ENCODE assay signal across 8 mouse cellular contexts in the genomic region with DNA sequence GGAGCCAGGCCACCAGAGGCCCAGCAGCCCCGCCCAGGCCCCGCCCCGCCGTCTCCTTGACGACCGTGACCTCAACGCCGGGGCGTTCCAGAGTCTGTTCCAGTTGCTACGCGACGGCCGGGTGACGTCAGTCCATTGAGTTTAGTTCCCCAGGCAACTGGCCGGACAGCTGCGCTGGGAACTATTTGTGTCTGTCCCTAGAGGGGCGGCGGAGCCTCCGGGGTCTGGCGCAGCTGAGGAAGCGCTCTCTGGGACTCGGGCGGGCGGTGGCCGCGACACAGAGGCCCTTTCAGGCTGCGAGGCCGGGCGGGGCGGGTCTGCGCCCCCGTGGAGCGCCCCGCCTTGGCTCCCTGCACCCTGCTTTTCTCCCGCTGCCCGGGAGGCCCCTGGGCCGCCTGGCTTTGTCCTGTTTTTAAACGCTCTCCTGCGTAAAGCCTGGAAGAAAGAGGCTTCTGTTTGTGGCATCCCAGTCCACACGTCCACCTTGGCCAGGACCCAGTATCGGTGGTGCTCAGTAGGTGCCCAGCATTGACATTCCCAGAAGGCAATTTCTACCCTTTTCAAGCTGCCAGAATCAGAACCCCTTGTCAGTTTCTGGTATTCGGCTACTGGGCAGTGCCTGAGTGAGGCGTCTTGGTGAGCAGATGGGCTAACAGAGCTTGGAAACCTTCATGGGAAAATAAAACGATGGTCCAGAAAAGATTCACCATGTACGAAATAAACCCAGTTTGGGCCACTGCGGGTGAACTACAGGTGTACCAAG. TPM values are rescaled to one million over a fixed set of nuclear protein-coding genes. Genes with fewer than 3 reads are reported as not detected.
A peak's percentile ranks its signal among the peaks of the same experiment; 100 is the strongest.
DNase-seq lines count a peak whose midpoint lies in the region; ATAC-seq and TF ChIP-seq lines count a peak whose summit lies in the region.

No protein-coding gene starts in this region.

- no peaks in the 10 kb centered on the region for H3K36me3 ChIP-seq in forebrain, embryonic 11.5 days (ENCODE audit: control insufficient read depth, insufficient read depth, low read length)
- no peaks in the 10 kb centered on the region for H3K36me3 ChIP-seq in heart, postnatal 0 days (replicated peaks; ENCODE audit: control insufficient read depth, insufficient read depth, low read length)
- no peaks in the 10 kb centered on the region for H3K36me3 ChIP-seq in liver, embryonic 16.5 days (ENCODE audit: control insufficient read depth, insufficient read depth)
- no peaks in the 10 kb centered on the region for H3K36me3 ChIP-seq in neural tube, embryonic 13.5 days
- H3K36me3 ChIP-seq in testis, adult 2 months (ENCODE audit: control insufficient read depth, insufficient read depth, low read length), result no peaks in the 10 kb centered on the region

- peak; percentile 80 for TF ChIP-seq POLR2A in testis, adult 2 months (IDR thresholded peaks at IDR 0.05; ENCODE audit: control insufficient read depth, low read depth, low read length)

- peak; percentile 94 for ATAC-seq in forebrain, embryonic 11.5 days (replicated peaks; ENCODE audit: low FRiP score)
- peak; percentile 94 for ATAC-seq in heart, postnatal 0 days (ENCODE audit: insufficient read depth, low read depth)
- ATAC-seq in liver, embryonic 16.5 days (ENCODE audit: low read depth), result peak; percentile 95
- ATAC-seq in neural tube, embryonic 13.5 days (ENCODE audit: low read depth), result peak; percentile 92

- peaks cover 26% of the 10 kb centered on the region for H3K4me1 ChIP-seq in forebrain, embryonic 11.5 days (replicated peaks; ENCODE audit: control insufficient read depth, insufficient read depth, low read length)
- H3K4me1 ChIP-seq in heart, postnatal 0 days (ENCODE audit: control insufficient read depth, insufficient read depth), result peaks cover 37% of the 10 kb centered on the region
- peaks cover 41% of the 10 kb centered on the region for H3K4me1 ChIP-seq in liver, embryonic 16.5 days (ENCODE audit: control insufficient read depth, low read depth, low read length)
- H3K4me1 ChIP-seq in neural tube, embryonic 13.5 days (replicated peaks), result peaks cover 67% of the 10 kb centered on the region
- peaks cover 20% of the 10 kb centered on the region for H3K4me1 ChIP-seq in testis, adult 2 months (ENCODE audit: control insufficient read depth, insufficient read depth, low read length)

- no peaks in the 10 kb centered on the region for H3K9me3 ChIP-seq in forebrain, embryonic 11.5 days (ENCODE audit: control insufficient read depth, low read length)
- H3K9me3 ChIP-seq in heart, postnatal 0 days (replicated peaks; ENCODE audit: control insufficient read depth, low read length), result no peaks in the 10 kb centered on the region
- no peaks in the 10 kb centered on the region for H3K9me3 ChIP-seq in liver, embryonic 16.5 days (replicated peaks; ENCODE audit: control insufficient read depth, low read length)
- H3K9me3 ChIP-seq in neural tube, embryonic 13.5 days, result no peaks in the 10 kb centered on the region

- no peak; the same call in 1 of the 2 replicates for TF ChIP-seq EP300 in heart, postnatal 0 days (IDR thresholded peaks at IDR 0.05; ENCODE audit: low read depth)

- peak overlapping the region; percentile 28 for H3K4me3 ChIP-seq in forebrain, embryonic 11.5 days (ENCODE audit: low read depth, low read length)
- H3K4me3 ChIP-seq in heart, postnatal 0 days (ENCODE audit: low read depth, low read length), result peak overlapping the region; percentile 45
- peak overlapping the region; percentile 71 for H3K4me3 ChIP-seq in liver, embryonic 16.5 days (ENCODE audit: low read depth, low read length)
- H3K4me3 ChIP-seq in neural tube, embryonic 13.5 days, result peak overlapping the region; percentile 46
- H3K4me3 ChIP-seq in testis, adult 2 months (ENCODE audit: control insufficient read depth, low read depth, low read length), result peak overlapping the region; percentile 76

- WGBS in forebrain, embryonic 11.5 days, result 3% methylated on average over 46 of the region's 46 CpGs
- 3% methylated on average over 44 of the region's 46 CpGs for WGBS in heart, postnatal 0 days
- WGBS in liver, embryonic 16.5 days (ENCODE audit: insufficient replicate concordance), result 7% methylated on average over 46 of the region's 46 CpGs
- WGBS in neural tube, embryonic 13.5 days, result 2% methylated on average over 46 of the region's 46 CpGs

- peak overlapping the region; percentile 100 for H3K27ac ChIP-seq in forebrain, embryonic 11.5 days (ENCODE audit: low read depth, low read length)
- peak overlapping the region; percentile 99 for H3K27ac ChIP-seq in heart, postnatal 0 days (ENCODE audit: low read depth)
- peak overlapping the region; percentile 91 for H3K27ac ChIP-seq in liver, embryonic 16.5 days (ENCODE audit: low read length)
- H3K27ac ChIP-seq in neural tube, embryonic 13.5 days (replicated peaks), result peak overlapping the region; percentile 98
- peak overlapping the region; percentile 76 for H3K27ac ChIP-seq in testis, adult 2 months (ENCODE audit: control insufficient read depth, insufficient read depth, low read depth, low read length)

- H3K9ac ChIP-seq in forebrain, embryonic 11.5 days (ENCODE audit: low read length), result peak overlapping the region; percentile 76
- H3K9ac ChIP-seq in heart, postnatal 0 days (replicated peaks; ENCODE audit: low read depth, low read length), result peak overlapping the region; percentile 75
- peak overlapping the region; percentile 75 for H3K9ac ChIP-seq in liver, embryonic 16.5 days (ENCODE audit: low read depth, low read length)
- H3K9ac ChIP-seq in neural tube, embryonic 13.5 days, result peak overlapping the region; percentile 80

- no peak for TF ChIP-seq CTCF in heart, postnatal 0 days (IDR thresholded peaks at IDR 0.05; ENCODE audit: low read depth)
- no peak for TF ChIP-seq CTCF in testis, adult 2 months (IDR thresholded peaks at IDR 0.05; ENCODE audit: control insufficient read depth, insufficient read depth, insufficient replicate concordance, low read depth, low read length)

- peak overlapping the region; percentile 62 for H3K4me2 ChIP-seq in forebrain, embryonic 11.5 days (ENCODE audit: low read depth, low read length, severe bottlenecking)
- peak overlapping the region; percentile 73 for H3K4me2 ChIP-seq in heart, postnatal 0 days (ENCODE audit: low read depth, low read length)
- H3K4me2 ChIP-seq in liver, embryonic 16.5 days (ENCODE audit: low read depth, low read length), result peak overlapping the region; percentile 79
- peak overlapping the region; percentile 70 for H3K4me2 ChIP-seq in neural tube, embryonic 13.5 days

- H3K27me3 ChIP-seq in forebrain, embryonic 11.5 days (ENCODE audit: control insufficient read depth, insufficient read depth, low read length), result no peaks in the 10 kb centered on the region
- no peaks in the 10 kb centered on the region for H3K27me3 ChIP-seq in heart, postnatal 0 days (ENCODE audit: control insufficient read depth, insufficient read depth, low read length)
- H3K27me3 ChIP-seq in liver, embryonic 16.5 days (ENCODE audit: control insufficient read depth, insufficient read depth, low read depth, low read length), result no peaks in the 10 kb centered on the region
- H3K27me3 ChIP-seq in neural tube, embryonic 13.5 days, result no peaks in the 10 kb centered on the region
- H3K27me3 ChIP-seq in testis, adult 2 months (ENCODE audit: control insufficient read depth, insufficient read depth, low read length), result no peaks in the 10 kb centered on the region

- DNase-seq in CD8-positive naive resting alpha-beta T cell, adult 2 months (ENCODE audit: low read depth in 2 of 2, low spot score in 2 of 2), result peak; percentile 87 to 92
- peak; percentile 100 for DNase-seq in c-Kit-positive CD71-negative TER-119-negative erythroid progenitor cells, embryonic 14.5 days (ENCODE audit: low read depth)
- DNase-seq in forebrain, embryonic 11.5 days (ENCODE audit: low spot score), result peak; percentile 100
- DNase-seq in heart, postnatal 0 days (ENCODE audit: low spot score), result peak; percentile 98
- peak; percentile 100 for DNase-seq in kidney, postnatal 4 days

RNA-seq across cellular contexts. Expression of a gene that starts 8.5 kb away (rescaled TPM):
- not detected in 2 replicates for polyA plus RNA-seq in forebrain, embryonic 11.5 days (2014; fragmentation: Nextera tagmentation; extraction: Ambion mirVana)
- total RNA-seq in heart, postnatal 0 days (2014; rRNA removed; ENCODE audit: low replicate concordance), result not detected in 2 replicates
- polyA plus RNA-seq in heart, postnatal 0 days (2015; fragmentation: Nextera tagmentation; extraction: Ambion mirVana), result not detected in 2 replicates
- polyA plus RNA-seq in liver, embryonic 16.5 days (2015; fragmentation: Nextera tagmentation; extraction: Ambion mirVana), result not detected in 2 replicates
- not detected in 2 replicates for polyA plus RNA-seq in neural tube, embryonic 13.5 days (2015; fragmentation: Nextera tagmentation; extraction: Ambion mirVana)
- 140 and 142 TPM in 2 replicates for polyA plus RNA-seq in testis, adult 2 months (2012; rRNA removed)

RNA-seq across cellular contexts. Expression of a gene that starts 8.6 kb away (rescaled TPM):
- 0.72 TPM in 1 of 2 replicates, not detected in the other for polyA plus RNA-seq in forebrain, embryonic 11.5 days (2014; fragmentation: Nextera tagmentation; extraction: Ambion mirVana)
- 0.31 TPM in 1 of 2 replicates, not detected in the other for total RNA-seq in heart, postnatal 0 days (2014; rRNA removed; ENCODE audit: low replicate concordance)
- not detected in 2 replicates for polyA plus RNA-seq in heart, postnatal 0 days (2015; fragmentation: Nextera tagmentation; extraction: Ambion mirVana)
- not detected in 2 replicates for polyA plus RNA-seq in liver, embryonic 16.5 days (2015; fragmentation: Nextera tagmentation; extraction: Ambion mirVana)
- 0.49 TPM in 1 of 2 replicates, not detected in the other for polyA plus RNA-seq in neural tube, embryonic 13.5 days (2015; fragmentation: Nextera tagmentation; extraction: Ambion mirVana)
- 11.7 and 23.8 TPM in 2 replicates for polyA plus RNA-seq in testis, adult 2 months (2012; rRNA removed)

Comparison
In these comparisons a context has a peak if more than half of its experiments do, and no peak if none do; other contexts are left out.
1. Peak in every context shown above with its lines: DNase-seq, ATAC-seq, H3K4me3 ChIP-seq and H3K27ac ChIP-seq.
2. RNA of a gene that starts 8.5 kb away (polyA plus RNA-seq): 140 to 142 TPM in testis, adult 2 months; not detected in heart, postnatal 0 days, not detected in forebrain, embryonic 11.5 days, not detected in liver, embryonic 16.5 days and not detected in neural tube, embryonic 13.5 days; every median in the first group is over 100 times any median in the second.